Mouse (Mus musculus) intestine, embryonic 15.5 days (tissue): ENCODE data around the gene Gm4177. TPM values are rescaled to one million over a fixed set of nuclear protein-coding genes. Genes with fewer than 3 reads are reported as not detected.
"Not testable (repeated sequence)": the region's sequence is repeated elsewhere in the genome, so short reads cannot be mapped to it uniquely, and the experiment has no call there.

Experiments
- ATAC-seq: fragments of 200-750 bp; cut with Nextera tagmentation; 2 replicates; pipeline ENCODE4 v1.8.0; 2017; ENCODE audit warnings: moderate TSS enrichment, moderate library complexity
- H3K27ac ChIP-seq: fragments of 300-500 bp; sonication (generic); 2 replicates; pipeline ENCODE4 v1.5.1; 2015; ENCODE audit warnings: mild to moderate bottlenecking, inconsistent platforms
- H3K27me3 ChIP-seq: fragments of 300-500 bp; sonication (generic); replicated peaks from 2 replicates; pipeline ENCODE4 v1.6.1; 2015; ENCODE audit warnings: inconsistent platforms
- H3K36me3 ChIP-seq: fragments of 300-500 bp; sonication (generic); 2 replicates; pipeline ENCODE4 v1.6.1; 2015; ENCODE audit warnings: inconsistent platforms
- H3K4me1 ChIP-seq: fragments of 300-500 bp; sonication (generic); replicated peaks from 2 replicates; pipeline ENCODE4 v1.6.1; 2015; ENCODE audit warnings: inconsistent platforms
- H3K4me2 ChIP-seq: fragments of 300-500 bp; sonication (generic); replicated peaks from 2 replicates; pipeline ENCODE4 v1.6.1; 2015; ENCODE audit warnings: mild to moderate bottlenecking, inconsistent platforms
- H3K4me3 ChIP-seq: fragments of 300-500 bp; sonication (generic); replicated peaks from 2 replicates; pipeline ENCODE4 v1.5.1; 2015; ENCODE audit warnings: inconsistent platforms
- H3K9ac ChIP-seq: fragments of 300-500 bp; sonication (generic); 2 replicates; pipeline ENCODE4 v1.6.1; 2015; ENCODE audit warnings: inconsistent platforms
- H3K9me3 ChIP-seq: fragments of 300-500 bp; sonication (generic); 2 replicates; pipeline ENCODE4 v1.6.1; 2016; ENCODE audit warnings: inconsistent platforms
- WGBS: fragments of 180-500 bp; shearing (Covaris S2); methylation state at CpG from one replicate; pipeline ENCODE4 v1.1.7; 2015; 5-methylcytosine and 5-hydroxymethylcytosine counted together
- polyA plus RNA-seq: library from polyadenylated mRNA; unstranded; fragments of >200 nt; fragmentation: Nextera tagmentation; extraction: Ambion mirVana; gene quantifications from 2 replicates; pipeline ENCODE4 v1.2.1, GENCODE M21; 2015

Gene Gm4177
- polyA plus RNA-seq = not detected in 2 replicates

- no CpG with 5 or more reads among the region's 3 CpGs for WGBS
- not testable (repeated sequence) for H3K36me3 ChIP-seq, H3K9ac ChIP-seq, H3K4me2 ChIP-seq, H3K9me3 ChIP-seq, H3K4me3 ChIP-seq, H3K27me3 ChIP-seq, H3K27ac ChIP-seq, H3K4me1 ChIP-seq, ATAC-seq
These were observed at the start of gene Gm4177 for GRCm38 (mm10) chr7:21796628-21797027. Gene Gm4177 (minus strand): TSS chr7:21796728.

GRCm38 (mm10) chr7:21844167-21844566 is 47.6 kb upstream of the Gm4177 start, which contains the start of gene Gm5725:
Gene Gm5725 (minus strand): TSS chr7:21844267.
- not testable (repeated sequence) for H3K27ac ChIP-seq, ATAC-seq, H3K4me1 ChIP-seq, H3K9ac ChIP-seq, H3K9me3 ChIP-seq, H3K4me2 ChIP-seq, H3K36me3 ChIP-seq, H3K27me3 ChIP-seq, H3K4me3 ChIP-seq
- WGBS = no CpG with 5 or more reads among the region's 1 CpGs

GRCm38 (mm10) chr7:21832051-21832450 is 35.5 kb upstream of the Gm4177 start, which contains the start of gene Vmn1r135:
Gene Vmn1r135 (plus strand): TSS chr7:21832351.
- not testable (repeated sequence) for ATAC-seq, H3K9ac ChIP-seq, H3K27me3 ChIP-seq, H3K4me2 ChIP-seq, H3K36me3 ChIP-seq, H3K4me3 ChIP-seq, H3K4me1 ChIP-seq, H3K9me3 ChIP-seq, H3K27ac ChIP-seq
- WGBS = no CpG with 5 or more reads among the region's 1 CpGs

GRCm38 (mm10) chr7:21761375-21761774 is 35.2 kb downstream of the Gm4177 start, which contains the start of gene Gm4175:
Gene Gm4175 (minus strand): TSS chr7:21761475.
- not testable (repeated sequence) for H3K27ac ChIP-seq, ATAC-seq, H3K9me3 ChIP-seq, H3K4me1 ChIP-seq, H3K27me3 ChIP-seq, H3K9ac ChIP-seq, H3K36me3 ChIP-seq, H3K4me3 ChIP-seq, H3K4me2 ChIP-seq
- WGBS = no CpG with 5 or more reads among the region's 5 CpGs

Other genes with a start within 250 kb of the Gm4177 start
- not detected in 2 replicates for gene Vmn1r132, start 182.6 kb downstream of the Gm4177 start, polyA plus RNA-seq
- gene Gm4175, start 35.3 kb downstream of the Gm4177 start, polyA plus RNA-seq = not detected in 2 replicates
- gene Vmn1r135, start 35.6 kb upstream of the Gm4177 start, polyA plus RNA-seq = not detected in 2 replicates
- not detected in 2 replicates for gene Gm5725, start 47.5 kb upstream of the Gm4177 start, polyA plus RNA-seq
- gene Gm5891, start 124.6 kb upstream of the Gm4177 start, polyA plus RNA-seq = not detected in 2 replicates
- not detected in 2 replicates for gene Vmn1r137, start 197.9 kb upstream of the Gm4177 start, polyA plus RNA-seq
- gene Vmn1r138, start 232.2 kb upstream of the Gm4177 start, polyA plus RNA-seq = not detected in 2 replicates